Mouse (Mus musculus): ENCODE results near the gene Foxj3. TPM values are rescaled to one million over a fixed set of nuclear protein-coding genes. Genes with fewer than 3 reads are reported as not detected.
A peak's percentile ranks its signal among the peaks of the same experiment; 100 is the strongest.
"Not testable (repeated sequence)": the region's sequence is repeated elsewhere in the genome, so short reads cannot be mapped to it uniquely, and the experiment has no call there.

Gene Foxj3
- 2.4 and 4.1 TPM in 2 replicates for polyA plus RNA-seq (2012; ENCODE audit: insufficient read depth, low replicate concordance)

DNA sequence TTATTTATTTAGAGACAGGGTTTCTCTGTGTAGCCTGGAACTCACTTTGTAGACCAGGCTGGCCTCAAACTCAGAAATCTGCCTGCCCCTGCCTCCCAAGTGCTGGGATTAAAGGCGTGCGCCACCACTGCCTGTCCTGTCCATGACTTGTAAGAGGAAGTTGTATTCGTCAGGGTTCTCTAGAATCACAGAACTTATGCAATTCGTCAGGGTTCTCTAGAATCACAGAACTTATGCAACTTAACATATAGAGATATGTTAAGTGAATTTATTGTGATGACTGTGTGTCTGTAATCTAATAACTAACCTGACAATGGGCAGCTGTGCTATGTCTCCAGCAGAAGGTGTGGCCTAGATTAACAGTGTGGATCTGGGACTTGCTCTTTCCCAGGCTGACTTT, at the start of gene Foxj3:
Gene Foxj3, plus strand, starts transcription at position 390 of the 400 bp plus-strand sequence.
- peaks cover 20% of the 10 kb centered on the region for H3K4me1 ChIP-seq
- H3K9me3 ChIP-seq; H3K36me3 ChIP-seq (replicated peaks; ENCODE audit: low read length); H3K4me3 ChIP-seq (replicated peaks); H3K27me3 ChIP-seq (replicated peaks): not testable (repeated sequence)

GRCm38 (mm10) chr4:119489666-119490065, 47.1 kb upstream of the Foxj3 start:
- H3K4me3 ChIP-seq (replicated peaks): no peak overlapping the region
- H3K36me3 ChIP-seq (replicated peaks; ENCODE audit: low read length): no peaks in the 10 kb centered on the region
- TF ChIP-seq GATA1 (IDR thresholded peaks at IDR 0.05; ENCODE audit: borderline replicate concordance, low read length): no peak
- TF ChIP-seq FLI1 (IDR thresholded peaks at IDR 0.05; ENCODE audit: low read length): no peak
- H3K4me1 ChIP-seq: peaks cover 12% of the 10 kb centered on the region
- peaks cover 80% of the 10 kb centered on the region for H3K27me3 ChIP-seq (replicated peaks)
- H3K9me3 ChIP-seq: peaks cover 20% of the 10 kb centered on the region

DNA sequence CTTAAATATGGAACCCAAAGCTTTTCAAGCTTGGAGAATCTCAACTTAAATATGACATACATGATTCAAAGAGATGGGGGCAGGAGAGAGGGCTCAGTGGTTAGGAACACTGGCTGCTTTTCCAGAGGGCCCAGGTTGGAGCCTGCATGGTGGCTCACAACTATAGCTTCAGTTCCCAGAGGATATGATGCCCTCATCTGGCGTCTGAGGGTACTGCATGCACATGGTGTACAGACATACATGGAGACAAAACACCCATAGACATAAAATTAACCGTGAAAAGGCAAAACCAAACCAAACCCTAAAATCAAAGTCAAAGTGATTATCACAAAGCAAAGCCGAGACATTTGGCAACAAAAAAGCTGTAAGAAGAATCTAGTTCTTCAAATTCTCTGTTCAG, 46.0 kb upstream of the Foxj3 start:
- Histone ChIP-seq H3K27me3 (replicated peaks) (peaks cover 81% of the 10 kb centered on the region), H3K4me3 (replicated peaks) (no peak overlapping the region), H3K36me3 (replicated peaks; ENCODE audit: low read length) (no peaks in the 10 kb centered on the region), H3K4me1 (peaks cover 12% of the 10 kb centered on the region), H3K9me3 (peaks cover 20% of the 10 kb centered on the region)
- TF ChIP-seq FLI1 (IDR thresholded peaks at IDR 0.05; ENCODE audit: low read length) (no peak), GATA1 (IDR thresholded peaks at IDR 0.05; ENCODE audit: borderline replicate concordance, low read length) (no peak)

GRCm38 (mm10) chr4:119492291-119492932, 44.4 kb upstream of the Foxj3 start, which contains the start of gene Rimkla:
Gene Rimkla, minus strand, starts transcription at chr4:119492628.
- H3K9me3 ChIP-seq: peaks cover 20% of the 10 kb centered on the region
- TF ChIP-seq FLI1 (IDR thresholded peaks at IDR 0.05; ENCODE audit: low read length): no peak
- TF ChIP-seq GATA1 (IDR thresholded peaks at IDR 0.05; ENCODE audit: borderline replicate concordance, low read length): no peak
- peaks cover 87% of the 10 kb centered on the region for H3K27me3 ChIP-seq (replicated peaks)
- peaks cover 12% of the 10 kb centered on the region for H3K4me1 ChIP-seq
- no peaks in the 10 kb centered on the region for H3K36me3 ChIP-seq (replicated peaks; ENCODE audit: low read length)
- peak within 1 kb of the TSS; percentile 91 for H3K4me3 ChIP-seq (replicated peaks)

DNA sequence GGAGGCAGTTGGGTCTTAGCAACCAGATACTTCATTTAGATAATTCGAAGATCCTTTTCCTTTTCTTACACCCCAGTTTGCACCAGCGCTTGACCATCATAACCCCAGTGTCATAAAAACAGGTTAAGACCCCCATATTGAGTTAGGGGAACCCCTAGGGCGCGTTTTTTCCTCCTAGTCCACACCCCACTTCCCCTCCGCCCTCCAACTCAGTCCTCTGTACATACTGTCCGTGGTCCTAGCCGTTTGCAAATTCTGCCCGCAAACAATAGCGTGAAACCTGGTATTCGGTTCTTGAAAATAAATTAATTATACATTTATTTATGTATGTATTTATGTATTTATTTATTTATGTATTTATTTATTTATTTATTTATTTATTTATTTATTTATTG, 43.9 kb upstream of the Foxj3 start:
- Histone ChIP-seq H3K27me3 (replicated peaks) (peaks cover 86% of the 10 kb centered on the region), H3K36me3 (replicated peaks; ENCODE audit: low read length) (no peaks in the 10 kb centered on the region), H3K9me3 (peaks cover 15% of the 10 kb centered on the region), H3K4me1 (peaks cover 12% of the 10 kb centered on the region), H3K4me3 (replicated peaks) (peak overlapping the region; percentile 91)
- no peak for TF ChIP-seq FLI1 (IDR thresholded peaks at IDR 0.05; ENCODE audit: low read length)
- no peak for TF ChIP-seq GATA1 (IDR thresholded peaks at IDR 0.05; ENCODE audit: borderline replicate concordance, low read length)

DNA sequence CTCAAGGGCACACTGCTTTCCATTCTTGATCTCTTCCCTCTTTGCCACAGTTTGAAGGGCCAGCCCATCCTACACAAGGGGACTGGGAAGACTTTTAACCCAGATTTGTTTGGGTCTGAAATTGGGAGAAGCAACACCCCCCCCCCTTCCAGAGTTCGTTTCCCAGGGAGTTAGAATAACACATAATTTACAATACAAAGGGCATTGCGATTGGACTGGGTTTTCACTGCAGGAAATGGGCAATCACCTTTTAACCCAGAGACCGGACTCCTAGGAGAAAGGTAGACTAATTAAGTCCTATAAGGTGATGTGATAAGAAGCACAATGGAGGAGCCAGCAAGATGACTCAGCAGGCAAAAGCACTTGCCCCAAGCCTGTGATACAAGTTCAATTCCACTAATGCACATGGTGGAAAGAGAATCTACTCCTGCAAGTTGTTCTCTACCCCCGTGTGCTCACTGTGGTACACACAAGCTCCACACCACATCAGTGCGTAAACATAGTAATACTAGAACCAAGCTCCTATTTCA, 38.4 kb upstream of the Foxj3 start:
- Histone ChIP-seq H3K4me3 (replicated peaks) (no peak overlapping the region), H3K9me3 (no peaks in the 10 kb centered on the region), H3K4me1 (no peaks in the 10 kb centered on the region), H3K36me3 (replicated peaks; ENCODE audit: low read length) (no peaks in the 10 kb centered on the region), H3K27me3 (replicated peaks) (peaks cover 75% of the 10 kb centered on the region)
- TF ChIP-seq FLI1 (IDR thresholded peaks at IDR 0.05; ENCODE audit: low read length): no peak
- no peak for TF ChIP-seq GATA1 (IDR thresholded peaks at IDR 0.05; ENCODE audit: borderline replicate concordance, low read length)

DNA sequence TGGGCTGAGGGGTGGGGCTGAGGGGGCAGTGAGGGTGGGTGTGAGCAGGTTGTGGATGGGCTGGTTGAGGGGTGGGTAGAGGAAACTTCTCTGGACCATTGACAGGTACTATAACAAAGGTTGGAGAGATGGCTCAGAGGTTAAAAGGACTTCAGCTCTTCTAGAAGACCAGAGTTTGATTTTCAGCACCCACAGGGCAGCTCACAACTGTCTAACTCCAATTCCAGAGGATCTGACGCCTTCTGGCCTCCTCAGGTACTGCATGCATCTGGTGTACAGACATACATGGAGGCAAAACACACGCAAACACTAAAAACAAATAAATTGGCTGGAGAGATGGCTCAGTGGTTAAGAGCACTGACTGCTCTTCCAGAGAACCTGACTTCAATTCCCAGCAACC, 25.2 kb upstream of the Foxj3 start:
- no peaks in the 10 kb centered on the region for H3K36me3 ChIP-seq (replicated peaks; ENCODE audit: low read length)
- peaks cover 6% of the 10 kb centered on the region; the same call in 1 of the 2 replicates for H3K4me1 ChIP-seq
- H3K4me3 ChIP-seq (replicated peaks): no peak overlapping the region
- TF ChIP-seq GATA1 (IDR thresholded peaks at IDR 0.05; ENCODE audit: borderline replicate concordance, low read length) (no peak), FLI1 (IDR thresholded peaks at IDR 0.05; ENCODE audit: low read length) (no peak)
- H3K27me3 ChIP-seq (replicated peaks): peaks cover 30% of the 10 kb centered on the region
- H3K9me3 ChIP-seq: peaks cover 5% of the 10 kb centered on the region

- H3K36me3 ChIP-seq (replicated peaks; ENCODE audit: low read length): no peaks in the 10 kb centered on the region
- no peak overlapping the region for H3K4me3 ChIP-seq (replicated peaks)
- no peaks in the 10 kb centered on the region for H3K9me3 ChIP-seq
- H3K27me3 ChIP-seq (replicated peaks): peaks cover 31% of the 10 kb centered on the region
- no peak for TF ChIP-seq GATA1 (IDR thresholded peaks at IDR 0.05; ENCODE audit: borderline replicate concordance, low read length)
- TF ChIP-seq FLI1 (IDR thresholded peaks at IDR 0.05; ENCODE audit: low read length): no peak
- peaks cover 6% of the 10 kb centered on the region; the same call in 1 of the 2 replicates for H3K4me1 ChIP-seq
Observed at GRCm38 (mm10) chr4:119512731-119513141, 24.1 kb upstream of the Foxj3 start.

DNA sequence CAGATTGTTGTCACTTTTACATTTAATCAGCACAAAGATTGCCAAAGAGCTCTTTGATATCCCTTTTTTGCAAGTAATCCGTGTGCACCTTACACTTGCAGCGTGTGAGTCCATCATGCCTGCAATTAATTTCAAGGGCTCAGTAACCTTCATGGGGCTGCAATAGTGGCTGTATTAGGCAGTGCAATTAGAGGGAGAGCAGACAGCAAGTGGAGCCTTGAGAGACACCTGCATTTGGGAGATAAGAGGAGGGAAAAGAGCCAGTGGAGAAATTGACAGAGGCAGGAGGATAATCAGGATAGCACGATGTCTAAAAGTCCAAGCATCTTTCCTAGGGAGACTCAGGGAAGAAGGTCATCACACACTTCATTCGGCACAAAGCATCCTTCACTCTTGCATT, 13.2 kb upstream of the Foxj3 start:
- Histone ChIP-seq H3K4me1 (no peaks in the 10 kb centered on the region), H3K27me3 (replicated peaks) (peaks cover 23% of the 10 kb centered on the region), H3K9me3 (no peaks in the 10 kb centered on the region), H3K4me3 (replicated peaks) (no peak overlapping the region), H3K36me3 (replicated peaks; ENCODE audit: low read length) (no peaks in the 10 kb centered on the region)
- TF ChIP-seq GATA1 (IDR thresholded peaks at IDR 0.05; ENCODE audit: borderline replicate concordance, low read length): no peak
- no peak for TF ChIP-seq FLI1 (IDR thresholded peaks at IDR 0.05; ENCODE audit: low read length)

DNA sequence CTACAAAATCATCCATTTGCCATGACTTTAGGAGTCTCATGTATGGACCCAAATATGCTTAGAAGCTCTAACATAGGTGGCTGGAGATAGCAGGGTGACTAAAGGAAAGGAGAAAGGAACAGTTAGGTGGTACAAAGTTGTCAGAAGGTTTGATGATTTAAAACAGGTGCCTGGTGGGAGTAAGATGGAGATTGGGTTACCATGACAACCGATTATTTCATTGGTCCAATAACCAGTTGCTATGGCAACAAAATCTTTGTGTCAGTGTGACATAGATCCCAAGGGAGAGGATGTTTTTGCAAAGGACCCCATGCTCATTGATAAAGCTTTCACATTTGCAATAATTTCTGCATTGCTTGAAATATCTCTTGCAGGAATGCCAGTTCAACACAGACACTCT, 12.8 kb upstream of the Foxj3 start:
- no peak for TF ChIP-seq FLI1 (IDR thresholded peaks at IDR 0.05; ENCODE audit: low read length)
- no peak for TF ChIP-seq GATA1 (IDR thresholded peaks at IDR 0.05; ENCODE audit: borderline replicate concordance, low read length)
- H3K27me3 ChIP-seq (replicated peaks): peaks cover 23% of the 10 kb centered on the region
- H3K9me3 ChIP-seq: no peaks in the 10 kb centered on the region
- no peaks in the 10 kb centered on the region for H3K36me3 ChIP-seq (replicated peaks; ENCODE audit: low read length)
- H3K4me1 ChIP-seq: no peaks in the 10 kb centered on the region
- no peak overlapping the region for H3K4me3 ChIP-seq (replicated peaks)

Measured in megakaryocyte, embryonic 14.5 days (primary cell).